Mouse (Mus musculus) MEL (cell line): ENCODE data around the gene Mymk.

Experiments
- CTCF ChIP-seq, 3 experiments: IDR thresholded peaks in 2 of 3; conservative IDR thresholded peaks in 1 of 3; 2 replicates each; pipeline ENCODE4 v1.5.1; 2011 to 2012; ENCODE audit warnings: low read length in 3 of 3, low read depth in 2 of 3, mild to moderate bottlenecking in 2 of 3, improper control_type of control experiment in 1 of 3, inconsistent platforms in 1 of 3, mixed read lengths in 1 of 3, moderate library complexity in 1 of 3; ENCODE audit not compliant: control insufficient read depth in 1 of 3, insufficient read depth in 1 of 3, poor library complexity in 1 of 3, severe bottlenecking in 1 of 3
- GATA1 ChIP-seq: IDR thresholded peaks from 2 replicates; pipeline ENCODE4 v1.6.1; 2011; ENCODE audit warnings: low read depth, low read length, improper control_type of control experiment
- MAX ChIP-seq: IDR thresholded peaks from 2 replicates; pipeline ENCODE4 v1.6.1; 2011; ENCODE audit warnings: low read length, improper control_type of control experiment
- MAZ ChIP-seq: IDR thresholded peaks from 2 replicates; pipeline ENCODE4 v1.6.1; 2012; ENCODE audit warnings: low read depth, mild to moderate bottlenecking, inconsistent platforms, low read length, improper control_type of control experiment
- MXI1 ChIP-seq: IDR thresholded peaks from 2 replicates; pipeline ENCODE4 v1.6.1; 2011; ENCODE audit warnings: mild to moderate bottlenecking, low read depth, low read length, improper control_type of control experiment
- MYB ChIP-seq: IDR thresholded peaks from 2 replicates; pipeline ENCODE4 v1.6.1; 2011; ENCODE audit warnings: mild to moderate bottlenecking, low read depth, low read length, improper control_type of control experiment
- POLR2A ChIP-seq, 2 experiments: IDR thresholded peaks; 2 replicates each; pipeline ENCODE4 v1.6.1; 2011 to 2012; ENCODE audit warnings: low read length in 2 of 2, mild to moderate bottlenecking in 2 of 2, control low read depth in 1 of 2, improper control_type of control experiment in 1 of 2, low read depth in 1 of 2, moderate library complexity in 1 of 2; ENCODE audit not compliant: control insufficient read depth in 1 of 2, insufficient read depth in 1 of 2, poor library complexity in 1 of 2
- RCOR1 ChIP-seq: IDR thresholded peaks from 2 replicates; pipeline ENCODE4 v1.6.1; 2012; ENCODE audit warnings: low read depth, mild to moderate bottlenecking, inconsistent platforms, low read length, improper control_type of control experiment
- SIN3A ChIP-seq: IDR thresholded peaks from 2 replicates; pipeline ENCODE4 v1.6.1; 2012; ENCODE audit warnings: low read length, improper control_type of control experiment, inconsistent platforms
- SMC3 ChIP-seq: IDR thresholded peaks from 2 replicates; pipeline ENCODE4 v1.6.1; 2011; ENCODE audit warnings: low read depth, low read length, improper control_type of control experiment
- TAL1 ChIP-seq: IDR thresholded peaks from 2 replicates; pipeline ENCODE4 v1.6.1; 2012; ENCODE audit warnings: mild to moderate bottlenecking, inconsistent platforms, low read length, moderate library complexity, mixed read lengths
- USF1 ChIP-seq: IDR thresholded peaks from 2 replicates; pipeline ENCODE4 v1.6.1; 2014; ENCODE audit warnings: low read depth, mild to moderate bottlenecking, inconsistent platforms, low read length, improper control_type of control experiment, moderate library complexity

- TF ChIP-seq MXI1 (no peak), MAZ (no peak), CTCF (IDR thresholded peaks at IDR 0.05 in 2 of 3, conservative IDR thresholded peaks at IDR 0.05 in 1 of 3; ENCODE audit: control insufficient read depth in 1 of 3, insufficient read depth in 1 of 3, low read depth in 2 of 3, low read length in 3 of 3, poor library complexity in 1 of 3, severe bottlenecking in 1 of 3) (no peak), USF1 (no peak), RCOR1 (no peak), SMC3 (no peak), SIN3A (no peak), GATA1 (no peak), MYB (no peak), POLR2A (IDR thresholded peaks at IDR 0.05; ENCODE audit: control insufficient read depth in 1 of 2, insufficient read depth in 1 of 2, low read depth in 1 of 2, low read length in 2 of 2, poor library complexity in 1 of 2) (no peak), TAL1 (no peak), MAX (no peak)
Measured at GRCm38 (mm10) chr2:27097776-27098175, 25.8 kb upstream of the Mymk start.
